Mouse (Mus musculus): ENCODE data around the gene Rybp. TPM values are rescaled to one million over a fixed set of nuclear protein-coding genes. Genes with fewer than 3 reads are reported as not detected.

Gene Rybp
- polyA plus RNA-seq (2012) = 0.28 and 0.30 TPM in 2 replicates

DNA sequence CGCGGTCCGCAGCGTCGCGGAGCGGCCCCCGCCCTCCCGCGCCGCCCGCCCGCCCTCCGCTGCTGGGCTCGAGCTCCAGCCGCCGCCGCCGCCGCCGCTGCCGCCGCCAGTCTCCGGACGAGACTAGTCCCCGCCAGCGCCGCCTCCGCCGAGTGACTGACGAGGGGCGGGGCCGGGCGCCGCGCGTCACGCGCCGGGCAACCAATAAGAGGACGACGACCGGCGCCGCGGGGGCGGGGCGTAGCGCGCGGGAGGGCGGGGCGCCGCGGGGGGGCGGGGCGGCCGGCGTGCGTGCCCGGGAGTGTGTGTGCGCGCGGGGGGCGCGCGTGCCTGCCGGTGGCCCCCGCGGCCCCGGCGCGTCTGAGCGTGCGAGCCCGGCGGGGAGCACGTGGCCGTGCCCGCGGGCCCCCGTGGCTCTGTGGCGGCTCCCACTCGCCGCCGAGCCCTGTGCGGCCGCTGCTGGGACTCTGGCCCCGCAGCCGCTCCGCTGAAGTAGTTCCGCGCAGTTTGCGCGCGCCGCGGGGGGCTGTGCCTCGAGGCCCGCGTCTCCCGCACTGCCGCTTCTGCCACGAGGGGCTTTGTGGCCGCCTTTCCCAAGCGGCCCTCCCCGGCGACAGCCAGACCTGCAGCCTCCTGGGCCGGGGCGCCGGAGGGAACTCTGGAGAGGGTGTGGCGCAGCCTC is at the start of gene Rybp:
Gene Rybp, minus strand, starts transcription at position 152 of the 682 bp plus-strand sequence.
- Histone ChIP-seq H3K36me3 (ENCODE audit: control insufficient read depth) (peaks cover 6% of the 10 kb centered on the region), H3K4me1 (ENCODE audit: control insufficient read depth) (peaks cover 30% of the 10 kb centered on the region), H3K9me3 (ENCODE audit: control insufficient read depth, low read length) (no peaks in the 10 kb centered on the region), H3K4me3 (replicated peaks) (peak within 1 kb of the TSS; percentile 85), H3K27me3 (ENCODE audit: control insufficient read depth) (peaks cover 21% of the 10 kb centered on the region)
- TF ChIP-seq GATA1 (IDR thresholded peaks at IDR 0.05; ENCODE audit: low read length) (no peak), TAL1 (IDR thresholded peaks at IDR 0.05; ENCODE audit: low read length) (no peak)

DNA sequence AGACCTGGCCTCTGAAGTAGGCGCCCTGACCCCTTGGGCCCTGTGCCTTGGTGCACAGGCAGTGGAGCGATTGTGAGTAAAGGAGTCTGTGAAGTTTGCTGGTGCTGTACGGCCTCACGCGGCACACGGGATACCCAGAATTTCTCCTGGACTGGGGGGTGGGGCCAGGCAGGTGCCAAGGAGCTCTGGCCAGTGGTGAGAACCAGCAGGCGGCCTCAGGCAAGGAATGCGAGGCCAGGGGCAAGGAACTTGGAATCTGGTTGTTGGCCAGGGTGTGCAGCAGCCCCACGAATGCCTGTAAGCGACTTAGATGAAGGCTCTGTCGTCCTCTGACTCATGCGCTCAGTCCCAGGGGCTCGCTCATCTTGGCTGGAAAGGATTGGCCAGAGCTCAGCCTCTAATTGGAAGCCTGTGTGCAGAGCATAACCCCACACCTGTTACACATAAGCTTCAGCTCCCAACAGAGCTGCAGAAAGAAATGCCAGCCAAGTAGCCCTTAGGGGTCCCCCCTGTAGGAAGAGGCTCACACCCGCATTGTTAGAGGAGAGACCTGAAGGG is 49.4 kb upstream of the Rybp start:
- H3K4me1 ChIP-seq (ENCODE audit: control insufficient read depth) = no peaks in the 10 kb centered on the region
- no peaks in the 10 kb centered on the region for H3K36me3 ChIP-seq (ENCODE audit: control insufficient read depth)
- peaks cover 24% of the 10 kb centered on the region for H3K27me3 ChIP-seq (ENCODE audit: control insufficient read depth)
- H3K9me3 ChIP-seq (ENCODE audit: control insufficient read depth, low read length) = no peaks in the 10 kb centered on the region
- TF ChIP-seq TAL1 (IDR thresholded peaks at IDR 0.05; ENCODE audit: low read length) = no peak
- TF ChIP-seq GATA1 (IDR thresholded peaks at IDR 0.05; ENCODE audit: low read length) = no peak
- no peak overlapping the region for H3K4me3 ChIP-seq (replicated peaks)

DNA sequence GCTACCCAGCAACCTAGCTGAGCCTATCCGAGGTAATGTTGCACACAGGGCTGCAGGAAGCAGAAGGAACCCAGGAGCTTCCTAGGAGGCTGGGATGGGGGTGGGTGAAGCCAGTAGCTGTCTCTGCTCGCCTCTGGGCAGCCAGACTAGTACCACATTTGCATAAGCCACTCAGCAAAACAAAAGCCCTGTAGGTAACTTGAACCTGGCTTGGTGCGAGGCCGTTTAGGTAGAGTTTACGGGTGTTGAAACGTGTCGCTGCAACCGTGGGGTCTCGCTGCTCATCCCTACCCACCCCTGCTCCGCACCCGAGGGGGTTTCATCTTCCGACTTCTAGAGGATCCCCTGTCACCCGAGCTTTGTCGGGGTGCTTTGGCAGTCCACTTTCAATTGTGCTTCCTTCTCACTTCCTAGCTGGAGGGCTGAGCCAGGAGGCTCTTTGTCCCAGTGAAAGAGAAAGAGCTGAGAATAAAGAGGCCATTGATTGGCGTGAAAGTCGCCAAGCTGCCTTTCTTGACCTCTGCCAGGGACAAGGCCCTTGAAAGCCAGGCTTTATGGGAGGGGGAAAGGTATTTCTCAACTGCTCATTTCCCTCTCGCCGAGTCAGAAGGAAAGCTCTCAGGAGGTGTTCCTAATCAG is 48.3 kb upstream of the Rybp start:
- H3K4me3 ChIP-seq (replicated peaks) = no peak overlapping the region
- no peaks in the 10 kb centered on the region for H3K9me3 ChIP-seq (ENCODE audit: control insufficient read depth, low read length)
- H3K36me3 ChIP-seq (ENCODE audit: control insufficient read depth) = no peaks in the 10 kb centered on the region
- H3K27me3 ChIP-seq (ENCODE audit: control insufficient read depth) = peaks cover 24% of the 10 kb centered on the region
- no peaks in the 10 kb centered on the region for H3K4me1 ChIP-seq (ENCODE audit: control insufficient read depth)
- no peak for TF ChIP-seq GATA1 (IDR thresholded peaks at IDR 0.05; ENCODE audit: low read length)
- TF ChIP-seq TAL1 (IDR thresholded peaks at IDR 0.05; ENCODE audit: low read length) = no peak

DNA sequence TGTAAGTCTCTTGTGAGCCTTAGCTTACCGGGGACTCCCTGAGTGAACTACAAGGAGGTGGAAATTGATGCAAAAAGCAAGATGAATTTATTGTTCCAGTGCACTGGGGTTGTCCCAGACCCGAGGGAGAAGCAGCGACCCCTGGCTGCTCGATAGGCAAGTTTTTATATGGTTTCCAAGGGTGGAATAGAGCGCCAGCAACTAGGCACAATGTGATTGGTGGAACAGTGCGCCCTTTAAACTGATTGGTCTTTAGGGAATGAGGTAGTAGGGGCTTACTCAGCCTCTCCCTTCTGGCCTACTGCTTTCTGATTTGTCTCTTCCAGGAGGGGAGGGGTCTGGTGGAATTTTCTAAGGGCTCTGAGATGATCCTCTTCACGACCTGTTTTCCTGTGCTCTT is 46.5 kb upstream of the Rybp start:
- no peak for TF ChIP-seq TAL1 (IDR thresholded peaks at IDR 0.05; ENCODE audit: low read length)
- no peak for TF ChIP-seq GATA1 (IDR thresholded peaks at IDR 0.05; ENCODE audit: low read length)
- Histone ChIP-seq H3K4me3 (replicated peaks) (no peak overlapping the region), H3K9me3 (ENCODE audit: control insufficient read depth, low read length) (no peaks in the 10 kb centered on the region), H3K4me1 (ENCODE audit: control insufficient read depth) (no peaks in the 10 kb centered on the region), H3K36me3 (ENCODE audit: control insufficient read depth) (no peaks in the 10 kb centered on the region), H3K27me3 (ENCODE audit: control insufficient read depth) (peaks cover 24% of the 10 kb centered on the region)

DNA sequence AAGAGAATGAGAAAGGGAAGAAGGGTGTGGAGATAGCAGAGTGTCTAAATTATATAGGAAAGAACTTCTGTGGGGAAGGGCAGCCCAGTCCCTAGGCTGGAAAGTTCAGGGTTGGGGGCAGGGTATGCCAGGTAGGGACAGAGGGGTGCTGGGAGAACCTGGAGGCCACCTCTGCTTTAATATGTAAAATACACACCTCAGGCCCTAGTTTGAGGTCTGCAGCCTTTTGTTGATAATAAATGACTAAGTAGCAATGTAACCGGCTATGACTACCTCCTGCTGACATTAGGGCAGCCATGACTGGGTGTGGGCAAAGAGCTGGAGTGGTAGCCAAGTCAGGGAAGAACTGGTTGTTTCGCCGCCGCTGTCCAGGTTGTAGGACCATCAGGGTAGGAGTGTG is 45.2 kb upstream of the Rybp start:
- no peaks in the 10 kb centered on the region for H3K9me3 ChIP-seq (ENCODE audit: control insufficient read depth, low read length)
- no peaks in the 10 kb centered on the region for H3K4me1 ChIP-seq (ENCODE audit: control insufficient read depth)
- no peak for TF ChIP-seq GATA1 (IDR thresholded peaks at IDR 0.05; ENCODE audit: low read length)
- TF ChIP-seq TAL1 (IDR thresholded peaks at IDR 0.05; ENCODE audit: low read length) = no peak
- H3K36me3 ChIP-seq (ENCODE audit: control insufficient read depth) = no peaks in the 10 kb centered on the region
- H3K27me3 ChIP-seq (ENCODE audit: control insufficient read depth) = peaks cover 20% of the 10 kb centered on the region
- no peak overlapping the region for H3K4me3 ChIP-seq (replicated peaks)

DNA sequence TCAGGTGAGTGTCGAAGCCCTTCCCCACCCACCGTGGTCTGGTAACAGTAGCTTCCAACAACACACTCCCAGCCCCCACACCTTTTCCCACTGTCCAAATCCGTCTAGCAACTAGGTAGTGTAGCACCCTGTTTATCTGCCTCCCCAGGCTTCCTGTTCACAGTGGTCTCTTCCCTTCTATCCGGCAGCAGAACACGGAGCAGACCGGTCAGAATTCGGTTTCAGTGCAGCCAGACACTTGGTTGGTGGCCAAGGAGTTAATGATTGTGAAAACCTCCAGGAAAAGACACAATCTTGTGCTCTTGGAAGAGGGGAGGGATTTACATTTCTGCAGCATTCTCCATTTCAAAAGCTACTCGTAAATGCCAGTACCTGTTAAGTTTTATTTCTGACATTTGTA is 44.3 kb upstream of the Rybp start:
- no peak overlapping the region for H3K4me3 ChIP-seq (replicated peaks)
- H3K27me3 ChIP-seq (ENCODE audit: control insufficient read depth) = peaks cover 14% of the 10 kb centered on the region
- TF ChIP-seq TAL1 (IDR thresholded peaks at IDR 0.05; ENCODE audit: low read length) (no peak), GATA1 (IDR thresholded peaks at IDR 0.05; ENCODE audit: low read length) (no peak)
- H3K9me3 ChIP-seq (ENCODE audit: control insufficient read depth, low read length) = no peaks in the 10 kb centered on the region
- H3K4me1 ChIP-seq (ENCODE audit: control insufficient read depth) = no peaks in the 10 kb centered on the region
- no peaks in the 10 kb centered on the region for H3K36me3 ChIP-seq (ENCODE audit: control insufficient read depth)

DNA sequence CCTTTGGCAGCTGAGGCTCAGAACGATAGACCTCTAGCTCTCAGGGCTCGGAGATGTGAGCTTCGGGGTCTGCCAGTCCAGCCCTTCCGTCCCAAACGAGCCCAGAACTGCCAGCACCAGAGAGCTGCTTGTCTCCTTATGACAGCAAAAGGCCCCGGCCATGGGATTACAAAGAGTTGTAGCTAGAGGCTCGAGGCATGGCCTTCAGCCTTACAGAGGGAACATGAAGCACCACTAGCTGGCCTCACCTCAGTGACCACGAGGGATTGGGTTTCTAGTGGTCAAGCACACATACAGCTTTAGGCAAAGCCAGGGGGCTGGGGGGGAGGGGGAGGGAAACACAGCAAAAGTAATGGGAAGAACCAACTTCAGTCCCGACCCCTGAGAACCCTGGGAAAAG is 43.8 kb upstream of the Rybp start:
- TF ChIP-seq GATA1 (IDR thresholded peaks at IDR 0.05; ENCODE audit: low read length) (no peak), TAL1 (IDR thresholded peaks at IDR 0.05; ENCODE audit: low read length) (no peak)
- Histone ChIP-seq H3K4me1 (ENCODE audit: control insufficient read depth) (no peaks in the 10 kb centered on the region), H3K4me3 (replicated peaks) (no peak overlapping the region), H3K36me3 (ENCODE audit: control insufficient read depth) (no peaks in the 10 kb centered on the region), H3K27me3 (ENCODE audit: control insufficient read depth) (peaks cover 10% of the 10 kb centered on the region), H3K9me3 (ENCODE audit: control insufficient read depth, low read length) (no peaks in the 10 kb centered on the region)

DNA sequence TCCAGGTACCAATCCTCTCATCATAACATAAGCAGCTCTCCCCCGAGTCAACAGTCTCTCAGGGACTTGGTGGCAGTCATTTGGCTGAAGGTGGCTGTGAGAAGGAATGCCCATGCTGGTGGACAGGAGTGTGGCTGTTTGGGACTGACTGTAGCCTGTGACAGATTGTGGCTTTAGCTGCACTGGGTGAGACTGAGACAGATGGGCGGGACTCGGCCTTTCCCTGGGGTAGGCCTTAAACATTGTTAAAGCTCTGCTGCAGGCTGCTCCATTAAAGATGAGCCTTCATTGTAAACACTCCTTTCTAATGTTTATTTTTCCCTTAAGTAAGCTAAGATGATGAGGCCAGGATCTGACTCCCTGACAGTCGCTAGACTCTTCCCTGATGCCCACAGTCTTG is 42.3 kb upstream of the Rybp start:
- no peak overlapping the region for H3K4me3 ChIP-seq (replicated peaks)
- H3K36me3 ChIP-seq (ENCODE audit: control insufficient read depth) = no peaks in the 10 kb centered on the region
- no peak for TF ChIP-seq TAL1 (IDR thresholded peaks at IDR 0.05; ENCODE audit: low read length)
- TF ChIP-seq GATA1 (IDR thresholded peaks at IDR 0.05; ENCODE audit: low read length) = no peak
- no peaks in the 10 kb centered on the region for H3K27me3 ChIP-seq (ENCODE audit: control insufficient read depth)
- H3K4me1 ChIP-seq (ENCODE audit: control insufficient read depth) = no peaks in the 10 kb centered on the region
- no peaks in the 10 kb centered on the region for H3K9me3 ChIP-seq (ENCODE audit: control insufficient read depth, low read length)

DNA sequence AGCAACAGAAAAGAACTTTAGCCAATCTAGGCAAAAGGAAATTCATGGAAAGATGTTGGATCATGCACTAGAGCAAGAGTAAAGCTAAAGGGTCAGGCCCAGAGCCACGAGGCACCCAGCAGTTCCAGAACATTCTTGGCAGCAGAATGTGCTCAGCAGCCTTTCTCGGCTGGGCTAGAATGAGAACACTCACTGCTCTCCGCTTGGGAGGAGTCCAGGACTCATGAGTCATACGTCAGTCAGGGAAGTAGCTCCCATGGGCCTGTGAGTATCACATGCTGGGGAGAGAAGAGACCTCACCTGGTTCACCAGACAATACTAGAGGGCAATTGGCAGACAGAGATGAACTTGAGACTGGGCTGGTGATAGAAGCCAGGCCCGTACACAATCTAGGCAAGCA is 39.8 kb upstream of the Rybp start:
- no peaks in the 10 kb centered on the region for H3K9me3 ChIP-seq (ENCODE audit: control insufficient read depth, low read length)
- no peaks in the 10 kb centered on the region for H3K27me3 ChIP-seq (ENCODE audit: control insufficient read depth)
- no peak overlapping the region for H3K4me3 ChIP-seq (replicated peaks)
- TF ChIP-seq GATA1 (IDR thresholded peaks at IDR 0.05; ENCODE audit: low read length) (no peak), TAL1 (IDR thresholded peaks at IDR 0.05; ENCODE audit: low read length) (no peak)
- H3K36me3 ChIP-seq (ENCODE audit: control insufficient read depth) = no peaks in the 10 kb centered on the region
- no peaks in the 10 kb centered on the region for H3K4me1 ChIP-seq (ENCODE audit: control insufficient read depth)
